Mouse (Mus musculus) Muller cell, postnatal 12 days (primary cell): ENCODE measurements around the gene Tle2.

Experiments
- DNase-seq: peaks from one replicate; pipeline ENCODE4 v3.0.0-alpha.2; 2015; ENCODE audit errors: inconsistent ontology term

Tle2 gene

GRCm38 (mm10) chr10:81604968-81605665 is 30.8 kb downstream of the Tle2 start:
- DNase-seq = peak; percentile 73

- DNase-seq = no peak
Observed at GRCm38 (mm10) chr10:81605666-81605973, 31.3 kb downstream of the Tle2 start.

- DNase-seq = peak; percentile 97
Observed at GRCm38 (mm10) chr10:81605974-81606751, 31.8 kb downstream of the Tle2 start, which contains the start of gene BC025920. TSS of gene BC025920 (plus strand) at chr10:81606270.

- no peak for DNase-seq
Observed at GRCm38 (mm10) chr10:81608308-81608707, 33.9 kb downstream of the Tle2 start.

GRCm38 (mm10) chr10:81612779-81613178 is 38.4 kb downstream of the Tle2 start:
- DNase-seq = no peak

GRCm38 (mm10) chr10:81615486-81615885 is 41.1 kb downstream of the Tle2 start:
- no peak for DNase-seq

- no peak for DNase-seq
Observed at GRCm38 (mm10) chr10:81619976-81620375, 45.6 kb downstream of the Tle2 start.

- no peak for DNase-seq
Observed at GRCm38 (mm10) chr10:81620786-81621185, 46.4 kb downstream of the Tle2 start.

- no peak for DNase-seq
Observed at GRCm38 (mm10) chr10:81623441-81623840, 49.1 kb downstream of the Tle2 start.

GRCm38 (mm10) chr10:81626101-81626993 is 52.0 kb downstream of the Tle2 start:
- no peak for DNase-seq

GRCm38 (mm10) chr10:81626994-81627835 is 52.9 kb downstream of the Tle2 start, which contains the start of gene Sirt6:
TSS of gene Sirt6 (minus strand) at chr10:81627797.
- peak; percentile 96 for DNase-seq

GRCm38 (mm10) chr10:81627836-81628220 is 53.5 kb downstream of the Tle2 start:
- no peak for DNase-seq

- DNase-seq = no peak
Observed at GRCm38 (mm10) chr10:81628390-81628789, 54.0 kb downstream of the Tle2 start, which contains the start of gene Ankrd24. TSS of gene Ankrd24 (plus strand) at chr10:81628540.

- DNase-seq = peak; percentile 91
Observed at GRCm38 (mm10) chr10:81633253-81634099, 59.1 kb downstream of the Tle2 start.

- DNase-seq = no peak
Observed at GRCm38 (mm10) chr10:81636338-81636737, 62.0 kb downstream of the Tle2 start.

GRCm38 (mm10) chr10:81638101-81638500 is 63.7 kb downstream of the Tle2 start:
- no peak for DNase-seq
